Mouse (Mus musculus) liver, embryonic 15.5 days (tissue): ENCODE data around the gene Eri2. TPM values are rescaled to one million over a fixed set of nuclear protein-coding genes. Genes with fewer than 3 reads are reported as not detected.
"Not testable (repeated sequence)": the region's sequence is repeated elsewhere in the genome, so short reads cannot be mapped to it uniquely, and the experiment has no call there.

ENCODE experiments used
- ATAC-seq: fragments of 200-750 bp; cut with Nextera tagmentation; 2 replicates; pipeline ENCODE4 v1.8.0; 2017; ENCODE audit warnings: moderate number of reproducible peaks, mild to moderate bottlenecking, moderate library complexity; ENCODE audit not compliant: insufficient read depth
- H3K27ac ChIP-seq: fragments of 300-500 bp; sonication (generic); replicated peaks from 2 replicates; pipeline ENCODE4 v1.5.1; 2015; ENCODE audit warnings: mild to moderate bottlenecking, inconsistent platforms
- H3K27me3 ChIP-seq: fragments of 300-500 bp; sonication (generic); 2 replicates; pipeline ENCODE4 v1.6.1; 2015; ENCODE audit warnings: mild to moderate bottlenecking, inconsistent platforms
- H3K36me3 ChIP-seq: fragments of 300-500 bp; sonication (generic); replicated peaks from 2 replicates; pipeline ENCODE4 v1.6.1; 2015; ENCODE audit warnings: moderate library complexity, mild to moderate bottlenecking, inconsistent platforms
- H3K4me1 ChIP-seq: fragments of 300-500 bp; sonication (generic); replicated peaks from 2 replicates; pipeline ENCODE4 v1.6.1; 2015; ENCODE audit warnings: inconsistent platforms
- H3K4me2 ChIP-seq: fragments of 300-500 bp; sonication (generic); 2 replicates; pipeline ENCODE4 v1.6.1; 2015; ENCODE audit warnings: moderate library complexity, mild to moderate bottlenecking, inconsistent platforms
- H3K4me3 ChIP-seq: fragments of 300-500 bp; sonication (generic); replicated peaks from 2 replicates; pipeline ENCODE4 v1.5.1; 2015; ENCODE audit warnings: mild to moderate bottlenecking, inconsistent platforms
- H3K9ac ChIP-seq: fragments of 300-500 bp; sonication (generic); 2 replicates; pipeline ENCODE4 v1.6.1; 2015; ENCODE audit warnings: moderate library complexity, mild to moderate bottlenecking, inconsistent platforms
- H3K9me3 ChIP-seq: fragments of 300-500 bp; sonication (generic); replicated peaks from 2 replicates; pipeline ENCODE4 v1.6.1; 2016; ENCODE audit warnings: inconsistent platforms
- WGBS: fragments of 180-500 bp; shearing (Covaris S2); methylation state at CpG from one replicate; pipeline ENCODE4 v1.1.7; 2015; ENCODE audit warnings: mixed read lengths; ENCODE audit not compliant: insufficient replicate concordance; 5-methylcytosine and 5-hydroxymethylcytosine counted together
- polyA plus RNA-seq: library from polyadenylated mRNA; unstranded; fragments of >200 nt; fragmentation: Nextera tagmentation; extraction: Ambion mirVana; gene quantifications from 2 replicates; pipeline ENCODE4 v1.2.1, GENCODE M21; 2015

Eri2 gene
- polyA plus RNA-seq, 1 experiment from 2014 or later, result 10.8 TPM

DNA sequence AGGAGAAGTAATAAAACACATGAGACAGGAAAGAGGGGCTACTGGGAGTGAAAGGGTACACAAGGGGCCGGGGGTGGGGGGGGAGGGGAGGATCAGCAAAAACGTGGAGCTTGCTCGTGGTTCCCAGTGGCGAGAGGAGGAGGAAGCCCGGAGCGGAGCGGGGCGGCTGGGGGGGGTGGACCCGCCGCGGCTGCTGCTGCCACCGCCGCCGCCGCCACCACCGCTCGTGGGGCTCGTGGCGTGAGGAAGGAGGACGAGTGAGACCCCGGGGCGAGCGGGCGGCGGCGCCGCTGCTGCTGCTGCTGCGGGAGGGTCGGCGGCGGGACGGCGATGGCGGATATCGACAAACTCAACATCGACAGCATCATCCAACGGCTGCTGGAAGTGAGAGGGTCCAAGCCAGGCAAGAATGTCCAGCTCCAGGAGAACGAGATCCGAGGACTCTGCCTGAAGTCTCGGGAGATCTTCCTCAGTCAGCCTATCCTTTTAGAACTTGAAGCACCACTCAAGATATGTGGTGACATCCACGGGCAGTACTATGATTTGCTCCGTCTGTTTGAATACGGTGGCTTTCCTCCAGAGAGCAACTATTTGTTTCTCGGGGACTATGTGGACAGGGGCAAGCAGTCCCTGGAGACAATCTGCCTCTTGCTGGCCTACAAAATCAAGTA is 53.9 kb downstream of the Eri2 start:
- Histone ChIP-seq H3K4me3 (peak overlapping the region; percentile 27), H3K27me3 (peaks cover 12% of the 10 kb centered on the region), H3K4me2 (peak overlapping the region; percentile 41)
- not testable (repeated sequence) for ATAC-seq, H3K4me1 ChIP-seq, H3K9me3 ChIP-seq, H3K36me3 ChIP-seq, H3K9ac ChIP-seq, H3K27ac ChIP-seq
- 5% methylated on average over 19 of the region's 44 CpGs for WGBS

DNA sequence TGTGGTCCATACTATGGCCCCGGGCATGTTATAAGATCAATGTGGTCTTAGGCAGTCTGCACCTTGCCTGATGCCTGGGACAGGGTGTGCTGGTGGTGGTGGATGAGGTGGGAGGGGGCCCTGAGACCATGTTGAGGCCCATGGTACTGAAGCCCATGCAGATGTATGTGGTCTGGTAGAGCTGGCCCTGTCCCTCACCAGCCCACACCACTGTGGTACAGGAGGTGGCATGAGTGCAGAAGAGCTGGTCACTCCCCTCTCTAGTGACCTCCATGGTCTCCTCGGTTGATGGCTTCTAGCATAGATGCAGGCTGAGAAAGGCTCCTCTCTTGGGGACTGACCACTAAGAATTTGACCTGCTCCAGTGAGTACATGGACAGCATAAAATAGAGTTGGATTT is 55.0 kb downstream of the Eri2 start:
- H3K27ac ChIP-seq, result no peak overlapping the region
- ATAC-seq, result no peak
- no peak overlapping the region for H3K4me2 ChIP-seq
- 62% methylated on average over 2 of the region's 2 CpGs for WGBS
- no peak overlapping the region for H3K9ac ChIP-seq
- no peaks in the 10 kb centered on the region for H3K36me3 ChIP-seq
- H3K27me3 ChIP-seq, result peaks cover 12% of the 10 kb centered on the region
- H3K4me3 ChIP-seq, result no peak overlapping the region
- no peaks in the 10 kb centered on the region for H3K4me1 ChIP-seq
- no peaks in the 10 kb centered on the region for H3K9me3 ChIP-seq

DNA sequence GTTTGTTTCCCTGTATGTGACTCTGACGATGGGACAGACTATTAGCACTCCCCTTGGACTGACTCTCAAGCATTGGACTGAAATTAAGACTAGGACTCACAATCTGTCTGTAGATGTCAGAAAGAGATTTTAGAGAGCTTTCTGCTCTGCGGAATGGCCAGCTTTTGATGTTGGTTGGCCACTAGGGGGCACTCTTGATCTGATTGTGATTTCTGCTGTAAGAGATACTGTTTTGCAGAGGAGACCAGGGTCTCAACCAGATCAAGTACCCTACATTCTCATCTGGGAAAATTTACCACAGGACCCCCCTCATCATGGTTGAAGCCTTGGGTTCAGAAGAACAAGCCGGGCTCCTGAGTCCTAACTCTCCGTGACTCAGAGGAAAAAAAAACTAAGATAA is 62.6 kb downstream of the Eri2 start:
- H3K9me3 ChIP-seq, H3K4me1 ChIP-seq, ATAC-seq, H3K36me3 ChIP-seq, H3K27me3 ChIP-seq, H3K27ac ChIP-seq, H3K4me2 ChIP-seq, H3K4me3 ChIP-seq, H3K9ac ChIP-seq: not testable (repeated sequence)
- 64% methylated on average over 4 of the region's 4 CpGs for WGBS

DNA sequence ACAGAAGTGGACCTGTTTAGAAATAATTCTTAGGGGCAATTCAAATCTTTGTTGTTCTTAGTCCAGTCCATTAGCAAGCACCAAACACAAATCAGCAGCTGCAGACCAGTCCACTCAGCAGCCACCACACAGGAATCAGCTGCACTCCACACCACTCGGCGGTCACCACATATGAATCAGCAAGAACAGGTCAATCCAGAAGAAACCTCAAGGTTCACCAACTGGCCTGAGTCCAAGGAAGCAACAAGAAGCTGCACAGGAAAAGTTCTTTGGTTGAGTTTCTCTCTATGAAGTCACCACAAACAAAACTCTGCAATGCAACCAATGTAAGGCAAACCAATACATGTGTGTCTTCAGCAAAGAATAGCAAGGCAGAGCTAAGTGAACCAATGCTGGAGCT is 66.2 kb downstream of the Eri2 start:
- ATAC-seq, result no peak
- 54% methylated on average over 2 of the region's 2 CpGs for WGBS

DNA sequence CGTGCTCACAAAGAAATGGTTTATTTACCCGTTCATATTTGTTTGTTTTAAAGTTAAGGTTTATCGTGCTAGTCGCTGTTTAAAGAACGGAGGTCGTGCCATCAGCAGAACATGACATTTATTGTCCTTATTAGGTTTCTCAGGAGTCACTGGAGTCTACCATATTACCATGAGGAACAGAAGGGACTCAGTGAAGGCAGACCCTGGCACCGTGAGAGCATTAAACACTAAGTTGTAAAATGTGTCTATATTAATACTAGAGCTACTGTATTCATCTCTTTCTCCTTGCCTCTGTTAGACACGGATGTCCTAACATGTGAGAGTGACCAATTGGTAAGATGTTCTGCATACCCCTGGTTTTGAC is 72.9 kb downstream of the Eri2 start:
- peak overlapping the region; percentile 68; the same call in 1 of the 2 replicates for H3K9ac ChIP-seq
- peak overlapping the region; percentile 79 for H3K4me3 ChIP-seq
- H3K9me3 ChIP-seq, result no peaks in the 10 kb centered on the region
- H3K27ac ChIP-seq, result no peak overlapping the region
- ATAC-seq, result 0 out of 2 replicates have a peak, but pooled peaks have one; percentile 4
- 14% methylated on average over 8 of the region's 8 CpGs for WGBS
- peaks cover 30% of the 10 kb centered on the region for H3K36me3 ChIP-seq
- peaks cover 14% of the 10 kb centered on the region for H3K4me1 ChIP-seq
- H3K4me2 ChIP-seq, result peak overlapping the region; percentile 81
- H3K27me3 ChIP-seq, result no peaks in the 10 kb centered on the region

More for the DNA sequence above, 66.2 kb downstream of the Eri2 start:
- Histone ChIP-seq H3K9ac (no peak overlapping the region), H3K9me3 (no peaks in the 10 kb centered on the region), H3K36me3 (no peaks in the 10 kb centered on the region), H3K4me1 (no peaks in the 10 kb centered on the region), H3K4me3 (no peak overlapping the region), H3K27me3 (peaks cover 8% of the 10 kb centered on the region; the same call in 1 of the 2 replicates), H3K27ac (no peak overlapping the region), H3K4me2 (no peak overlapping the region)

DNA sequence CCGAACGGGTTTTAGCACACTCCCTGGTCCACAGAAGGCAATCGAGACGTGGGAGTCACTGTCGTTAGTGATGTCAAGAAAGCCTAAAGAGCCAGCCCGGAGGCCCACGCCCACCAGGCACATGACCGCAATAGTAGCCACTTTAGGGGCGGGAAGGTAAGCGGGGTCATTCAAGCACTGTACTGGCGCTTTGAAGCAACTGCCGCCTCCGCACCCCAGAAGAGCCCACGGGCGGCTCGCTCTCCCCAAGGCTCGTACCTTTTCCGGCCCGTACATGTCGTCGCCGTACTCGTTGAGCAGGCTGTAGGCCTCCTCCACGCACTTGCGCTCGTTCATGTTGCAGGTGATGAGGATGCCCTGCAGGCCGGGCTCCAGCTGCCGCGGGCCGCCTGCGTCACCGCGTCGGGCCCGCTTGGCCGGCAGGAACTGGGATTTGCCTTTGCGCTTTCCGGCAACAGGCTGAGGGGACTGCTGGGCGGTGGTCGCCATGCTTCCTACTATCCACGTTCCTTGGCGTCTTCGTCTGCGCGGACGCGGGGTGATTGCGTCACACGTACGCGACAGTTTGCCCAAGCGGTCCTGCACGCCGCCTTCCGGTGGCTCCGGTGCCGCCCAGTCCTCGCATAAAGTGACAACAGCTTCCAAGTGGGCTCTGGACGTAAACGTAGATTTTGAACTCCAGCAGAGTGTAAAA is 73.5 kb downstream of the Eri2 start, which contains the start of gene Thumpd1:
TSS of gene Thumpd1 (minus strand) at position 546 of the 694 bp plus-strand sequence.
- Histone ChIP-seq H3K36me3 (peaks cover 35% of the 10 kb centered on the region), H3K9ac (peak within 1 kb of the TSS; percentile 68), H3K9me3 (no peaks in the 10 kb centered on the region), H3K27ac (no peak within 1 kb of the TSS; the same call in 1 of the 2 replicates), H3K4me3 (peak within 1 kb of the TSS; percentile 79), H3K4me2 (peak within 1 kb of the TSS; percentile 81), H3K27me3 (no peaks in the 10 kb centered on the region), H3K4me1 (peaks cover 14% of the 10 kb centered on the region)
- under 1% methylated on average over 60 of the region's 60 CpGs for WGBS
- peak; percentile 89 for ATAC-seq

Other genes starting within 250 kb of the Eri2 start
- gene Acsm2, start 239.7 kb downstream of the Eri2 start, polyA plus RNA-seq, result not detected in 2 replicates
- gene Acsm1, start 187.0 kb downstream of the Eri2 start, polyA plus RNA-seq, result 13.9 and 17.2 TPM in 2 replicates
- not detected in 2 replicates for gene Acsm4, start 104.0 kb downstream of the Eri2 start, polyA plus RNA-seq
- gene Thumpd1, start 73.3 kb downstream of the Eri2 start, polyA plus RNA-seq, result 23.7 and 24.0 TPM in 2 replicates
- 3.2 and 5.4 TPM in 2 replicates for gene Acsm3, start 33.1 kb downstream of the Eri2 start, polyA plus RNA-seq
- 10.8 and 11.6 TPM in 2 replicates for gene Rexo5, start 52 bp downstream of the Eri2 start, polyA plus RNA-seq
- 2.4 and 3.0 TPM in 2 replicates for gene Lyrm1, start 101.8 kb upstream of the Eri2 start, polyA plus RNA-seq
- gene Dcun1d3, start 102.2 kb upstream of the Eri2 start, polyA plus RNA-seq, result 1.6 and 2.1 TPM in 2 replicates